Mouse (Mus musculus) left cerebral cortex, postnatal 10 days (tissue): ENCODE data around the gene Sufu. TPM values are rescaled to one million over a fixed set of nuclear protein-coding genes. Genes with fewer than 3 reads are reported as not detected.

Experiments
- DNase-seq, 2 experiments: peaks; one replicate each; pipeline ENCODE4 v3.0.0; 2021 to 2022; ENCODE audit warnings: low spot score in 2 of 2, mixed read lengths in 1 of 2; ENCODE audit errors: extremely low spot score in 1 of 2
- intact Hi-C: fragments of 180-260 bp; cut with DNase I; formaldehyde crosslinking; loops from one replicate; pipeline ENCODE4 v1.15.1; 2025
- total RNA-seq, 2 experiments: library from RNA; stranded (reverse); gene quantifications; 2 replicates each; pipeline ENCODE4 v1.2.3; 2021

The Sufu gene
- total RNA-seq: 10 to 100 TPM; 16.7 to 18.8 TPM

- peak; percentile 98 to 99 for DNase-seq
- intact Hi-C loops: loop anchor here (2.0 kb wide), 2 partner anchors 48 to 104 kb away; partner anchors contain the start of gene Trim8
These were observed at the start of gene Sufu for GRCm38 (mm10) chr19:46396686-46397435. Gene Sufu (plus strand): TSS chr19:46396896.

- DNase-seq: no peak
- intact Hi-C loops: loop anchor here (5.0 kb wide), 1 partner anchor 45 kb away; no protein-coding TSS in a partner anchor
These were observed 49.5 kb upstream of the Sufu start for GRCm38 (mm10) chr19:46347146-46347545.

- intact Hi-C loops: loop anchor here (5.0 kb wide), 1 partner anchor 44 kb away; no protein-coding TSS in a partner anchor
- no peak for DNase-seq
These were observed 48.6 kb upstream of the Sufu start for GRCm38 (mm10) chr19:46347936-46348668.

GRCm38 (mm10) chr19:46348761-46349458 lies 47.8 kb upstream of the Sufu start:
- intact Hi-C loops: loop anchor here (5.0 kb wide), 1 partner anchor 43 kb away; no protein-coding TSS in a partner anchor
- DNase-seq: peak; percentile 82 to 93

GRCm38 (mm10) chr19:46349550-46349949 lies 47.1 kb upstream of the Sufu start:
- DNase-seq: no peak
- intact Hi-C loops: loop anchor here (5.0 kb wide), 1 partner anchor 43 kb away; no protein-coding TSS in a partner anchor

- no peak for DNase-seq
- intact Hi-C loops: no loop called here
These were observed 46.3 kb upstream of the Sufu start, which contains the start of gene 2310034G01Rik for GRCm38 (mm10) chr19:46350168-46350932. Gene 2310034G01Rik (minus strand): TSS chr19:46350302.

GRCm38 (mm10) chr19:46356701-46357138 lies 40.0 kb upstream of the Sufu start:
- DNase-seq: peak; percentile 88 to 93
- intact Hi-C loops: no loop called here

GRCm38 (mm10) chr19:46357344-46358280 lies 39.1 kb upstream of the Sufu start:
- intact Hi-C loops: no loop called here
- DNase-seq: no peak

GRCm38 (mm10) chr19:46358381-46358780 lies 38.3 kb upstream of the Sufu start:
- DNase-seq: no peak

GRCm38 (mm10) chr19:46362104-46362503 lies 34.6 kb upstream of the Sufu start:
- intact Hi-C loops: no loop called here
- no peak for DNase-seq

More at GRCm38 (mm10) chr19:46358381-46358780, 38.3 kb upstream of the Sufu start:
- intact Hi-C loops: no loop called here

GRCm38 (mm10) chr19:46363294-46364009 lies 33.2 kb upstream of the Sufu start:
- intact Hi-C loops: no loop called here
- DNase-seq: no peak

GRCm38 (mm10) chr19:46367798-46368590 lies 28.7 kb upstream of the Sufu start:
- no peak for DNase-seq
- intact Hi-C loops: no loop called here

- DNase-seq: peak; percentile 42 to 76
- intact Hi-C loops: no loop called here
These were observed 27.5 kb upstream of the Sufu start for GRCm38 (mm10) chr19:46369204-46369603.

- intact Hi-C loops: no loop called here
- no peak for DNase-seq
These were observed 22.1 kb upstream of the Sufu start for GRCm38 (mm10) chr19:46374477-46375088.

GRCm38 (mm10) chr19:46375489-46375888 lies 21.2 kb upstream of the Sufu start:
- intact Hi-C loops: no loop called here
- peak in 1 of 2 experiments; percentile 64 for DNase-seq

GRCm38 (mm10) chr19:46375891-46376290 lies 20.8 kb upstream of the Sufu start:
- no peak for DNase-seq
- intact Hi-C loops: no loop called here
